Mouse (Mus musculus) activated CD4-positive, CD25-positive, alpha-beta regulatory T cell (primary cell): Measurements from ENCODE around the gene Gpr149. TPM values are rescaled to one million over a fixed set of nuclear protein-coding genes. Genes with fewer than 3 reads are reported as not detected.

Experiments
- polyA plus RNA-seq, 2 experiments: library from polyadenylated mRNA; unstranded; fragments of 100-300 nt; shearing (Covaris generic); gene quantifications; one replicate each; pipeline ENCODE4 v1.2.1; 2017

Gpr149 gene
- under 1 TPM in 1 of 2 experiments, not detected in 1; 0.16 TPM for polyA plus RNA-seq

DNA sequence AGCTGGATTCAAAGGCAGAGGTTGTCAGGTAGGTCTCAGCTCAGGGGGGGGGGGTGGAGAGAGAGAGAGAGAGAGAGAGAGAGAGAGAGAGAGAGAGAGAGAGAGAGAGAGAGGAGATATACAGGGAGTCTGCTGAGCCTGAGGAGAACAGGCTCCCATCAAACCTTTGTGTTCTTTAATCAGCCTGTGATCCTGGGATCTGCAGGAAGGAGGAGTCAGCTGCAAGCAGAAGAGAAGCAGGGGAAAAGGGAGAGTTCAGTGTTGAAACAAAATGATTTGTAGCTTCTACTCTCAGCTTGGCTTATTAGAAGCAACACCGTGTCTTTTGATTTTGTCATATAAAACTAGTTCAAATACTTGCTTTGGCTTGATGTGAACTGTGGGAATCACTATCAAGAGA is at the start of gene Gpr149:
Gene Gpr149, minus strand, starts transcription at position 168 of the 400 bp plus-strand sequence.

DNA sequence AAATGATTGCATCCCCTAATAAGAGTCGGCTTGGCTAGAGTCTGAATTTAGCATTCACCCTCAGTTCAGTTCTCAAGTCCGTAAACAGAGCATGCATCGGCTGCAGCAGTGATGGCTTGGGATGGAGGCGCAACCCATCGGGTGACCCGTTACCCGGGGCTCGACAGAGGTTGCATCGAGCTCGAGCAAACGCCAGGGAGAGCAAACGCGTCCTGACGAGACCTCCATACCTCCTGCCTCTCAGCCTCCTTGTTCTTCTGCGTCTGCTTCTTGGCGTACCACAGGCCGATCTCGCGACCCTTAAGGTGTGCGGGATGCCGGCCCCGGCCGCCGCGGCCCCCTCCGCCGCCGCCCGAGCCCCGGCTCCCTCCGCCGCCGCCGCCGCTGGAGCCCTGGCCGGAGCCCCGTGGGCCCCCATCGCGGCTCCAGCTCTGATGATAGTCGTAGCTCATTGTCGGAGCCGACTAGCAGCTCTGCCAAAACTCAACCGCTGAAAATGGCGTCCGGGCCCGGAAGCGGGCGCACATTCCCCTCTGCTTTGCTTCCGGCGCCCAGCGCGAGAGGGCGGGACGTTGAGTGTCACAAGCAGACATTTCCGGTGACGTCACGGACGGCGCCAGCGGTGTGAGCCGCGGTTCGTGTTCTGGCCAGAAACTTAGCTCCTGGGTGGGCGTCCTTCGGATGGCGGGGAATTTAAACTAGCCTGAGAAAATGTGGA is 98.3 kb downstream of the Gpr149 start, which contains the start of gene Dhx36:
Gene Dhx36, minus strand, starts transcription at position 517 of the 718 bp plus-strand sequence.

Other genes with a start within 250 kb of the Gpr149 start
- 10 to 100 TPM; 41.1 to 42.7 TPM for gene Dhx36, start 98.1 kb downstream of the Gpr149 start, polyA plus RNA-seq